Mouse (Mus musculus): Measurements from ENCODE around the gene Gm28308. TPM values are rescaled to one million over a fixed set of nuclear protein-coding genes. Genes with fewer than 3 reads are reported as not detected.

Gm28308 gene
- polyA plus RNA-seq, 1 experiment, result 2.0 TPM

DNA sequence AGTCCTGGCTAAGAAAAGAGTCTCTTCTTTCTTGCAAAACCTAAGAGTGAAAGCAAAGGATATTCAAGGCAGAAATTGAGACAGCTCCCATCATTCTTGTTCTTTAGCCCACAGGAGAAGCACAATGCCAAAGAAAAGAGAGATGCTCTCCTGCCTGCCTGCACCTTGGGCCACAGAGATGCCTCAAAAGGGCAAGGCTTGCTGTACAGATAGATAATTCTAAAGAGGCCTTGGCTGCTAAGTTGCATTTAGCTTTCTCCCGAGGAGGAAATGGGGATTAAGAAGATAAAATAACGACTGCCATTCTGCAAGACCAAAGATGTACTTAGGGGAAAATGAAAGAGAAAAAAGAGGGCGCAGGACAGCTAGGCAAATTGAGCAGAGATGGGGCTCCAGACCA, 33.8 kb upstream of the Gm28308 start:
- DNase-seq (ENCODE audit: low read depth), result no peak

DNA sequence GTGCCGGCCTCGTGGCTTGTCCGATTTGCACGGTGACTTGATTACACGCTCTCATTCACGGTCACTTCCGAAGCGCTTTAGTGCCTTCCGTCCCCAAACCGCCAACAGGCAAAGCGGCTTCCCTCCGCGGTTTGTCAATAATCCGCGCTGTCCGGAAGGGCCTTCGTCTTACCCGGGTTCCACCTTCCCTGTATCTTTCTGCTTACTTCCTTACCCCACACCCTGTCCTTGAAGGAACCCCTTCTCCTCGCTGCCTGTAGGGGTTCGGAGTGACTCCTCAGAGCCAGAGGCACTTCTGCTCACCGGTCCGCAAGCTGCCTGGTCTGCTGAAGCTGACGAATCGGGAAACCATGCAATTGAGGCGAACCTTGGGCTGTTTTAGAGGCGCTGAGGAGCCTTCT, 33.3 kb upstream of the Gm28308 start:
- no peak for DNase-seq (ENCODE audit: low read depth)

DNA sequence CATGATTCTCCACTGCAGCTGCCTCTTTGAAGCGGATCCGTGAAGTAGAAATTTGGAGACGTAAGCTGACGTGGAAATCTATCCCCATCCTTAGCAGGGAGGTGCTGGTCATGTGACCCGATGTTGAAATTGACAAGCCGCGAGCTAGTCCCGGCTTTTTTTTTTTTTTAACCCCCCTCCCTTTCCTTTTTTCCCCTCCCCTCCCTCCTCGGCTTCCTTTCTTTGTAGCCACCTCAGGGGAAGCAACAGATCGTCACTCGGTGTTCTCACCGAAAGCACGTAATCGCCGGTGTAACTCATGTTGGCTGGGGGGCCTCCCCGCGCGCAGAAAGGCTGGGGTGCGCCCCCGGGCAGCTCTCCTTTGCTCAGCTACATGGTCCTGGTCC, 32.6 kb upstream of the Gm28308 start, which contains the start of gene Hoxa11:
Gene Hoxa11 (minus strand): TSS at position 54 of the 386 bp plus-strand sequence.
- no peak for DNase-seq (ENCODE audit: low read depth)

GRCm38 (mm10) chr6:52245040-52245756, 32.1 kb upstream of the Gm28308 start:
- DNase-seq (ENCODE audit: low read depth), result no peak

DNA sequence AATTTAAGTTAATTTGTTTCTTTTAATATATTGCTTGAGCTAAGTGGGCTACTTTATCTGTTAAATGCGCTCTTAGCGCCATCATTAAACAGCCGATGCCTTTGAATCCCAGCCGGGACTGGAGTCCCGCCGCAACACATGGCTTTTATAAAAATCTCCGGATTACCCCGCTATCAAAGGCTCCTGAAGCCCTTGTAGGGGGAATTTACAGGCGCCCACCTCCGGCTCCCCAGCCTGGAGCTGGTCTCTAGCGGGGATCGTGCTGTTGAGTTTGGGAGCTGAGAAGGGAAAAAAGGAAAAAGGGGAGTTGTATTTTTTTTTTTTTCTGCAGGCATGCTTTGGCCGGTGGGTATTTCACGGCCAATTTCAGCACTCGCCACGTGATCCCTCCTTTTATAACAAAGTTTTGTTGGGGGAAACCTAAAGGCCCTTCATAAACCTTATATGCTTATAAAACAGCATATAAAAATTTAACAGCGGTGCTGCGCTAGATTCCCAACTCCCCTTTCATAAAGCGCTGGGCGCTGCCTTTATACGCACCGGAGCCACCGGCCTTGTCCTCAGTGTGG, 31.4 kb upstream of the Gm28308 start:
- no peak for DNase-seq (ENCODE audit: low read depth)

DNA sequence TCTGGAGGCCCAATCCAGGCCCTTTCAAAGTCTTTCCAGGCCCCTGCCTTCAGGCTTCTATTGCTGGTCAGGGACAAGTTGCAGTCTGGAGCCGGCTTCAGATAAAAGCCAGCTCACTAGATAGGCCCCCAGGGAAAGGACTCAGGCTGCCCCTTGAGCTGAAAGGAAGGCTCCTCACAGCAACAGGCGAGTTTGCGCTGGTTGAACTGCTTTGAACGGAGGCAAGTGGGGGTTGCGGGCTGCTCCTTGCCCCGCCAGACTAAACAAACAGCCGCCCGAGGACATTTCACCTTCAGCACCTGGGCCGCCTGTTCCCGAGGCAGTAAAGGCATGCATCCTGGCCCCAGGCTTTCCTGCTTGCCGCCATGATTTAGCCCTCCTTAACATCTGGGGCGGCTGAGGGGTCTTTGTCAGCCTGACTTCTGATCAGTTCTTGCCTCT, 30.6 kb upstream of the Gm28308 start:
- DNase-seq (ENCODE audit: low read depth), result no peak

DNA sequence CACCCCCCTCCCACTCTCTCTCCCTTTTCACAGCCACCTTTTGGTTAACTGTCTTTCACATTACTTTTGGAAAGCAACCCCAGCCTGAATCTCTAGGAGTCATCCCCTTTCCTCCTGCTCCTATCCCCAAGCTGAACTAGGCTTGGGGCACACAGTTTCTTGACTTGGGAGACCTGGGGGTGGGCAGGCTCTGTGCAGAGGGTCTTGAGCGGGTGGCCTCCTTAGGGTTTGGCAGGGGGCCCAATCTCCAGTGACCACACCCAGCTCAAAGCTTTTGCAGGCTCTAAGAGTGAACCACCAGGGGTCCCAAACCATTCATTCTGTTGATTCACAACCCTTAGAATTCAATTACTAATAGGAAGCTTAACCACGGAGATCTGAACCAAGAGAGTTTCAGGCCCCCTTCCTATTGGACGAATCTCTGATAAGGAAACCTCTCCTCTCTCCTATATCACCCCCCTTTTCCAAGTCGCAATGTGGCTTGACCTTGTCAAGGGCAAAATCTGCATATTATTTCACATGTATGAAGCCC, 29.7 kb upstream of the Gm28308 start:
- DNase-seq (ENCODE audit: low read depth), result no peak

DNA sequence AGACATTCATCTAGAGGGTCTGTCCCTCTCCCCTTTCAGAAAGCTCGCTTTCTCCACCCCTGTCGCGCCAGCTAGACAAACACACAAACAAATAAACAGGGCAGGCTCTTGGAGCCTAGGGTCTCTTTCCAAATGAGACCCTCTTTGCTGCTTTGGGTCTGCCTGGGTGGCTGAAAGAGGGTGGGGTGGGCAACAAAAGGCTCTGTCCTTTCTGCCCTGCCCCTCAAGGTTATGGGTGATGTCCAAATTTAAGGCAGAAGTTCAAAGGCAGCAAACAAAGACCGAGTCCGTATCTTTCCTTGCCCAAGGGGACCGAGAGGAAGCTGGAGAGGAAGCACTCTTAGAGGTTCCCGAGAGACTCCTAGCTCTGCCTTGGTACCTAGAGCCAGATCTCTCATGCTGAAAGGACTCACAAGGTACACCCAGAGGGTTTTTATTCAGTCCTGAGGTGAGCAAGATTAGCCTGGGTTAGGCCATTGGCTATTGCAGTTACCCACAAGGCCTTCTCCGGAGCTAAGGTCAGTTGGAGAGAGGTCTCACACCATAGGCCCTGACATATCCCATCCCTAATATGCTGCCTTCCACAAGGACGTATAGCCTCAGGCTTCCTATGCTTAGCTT, 28.0 kb upstream of the Gm28308 start:
- no peak for DNase-seq (ENCODE audit: low read depth)

GRCm38 (mm10) chr6:52240389-52241000, 27.4 kb upstream of the Gm28308 start, which contains the start of gene Hoxa10:
Gene Hoxa10, minus strand, starts transcription at chr6:52240854.
- no peak for DNase-seq (ENCODE audit: low read depth)

- DNase-seq (ENCODE audit: low read depth), result no peak
These were observed 26.7 kb upstream of the Gm28308 start for GRCm38 (mm10) chr6:52239625-52240388.

DNA sequence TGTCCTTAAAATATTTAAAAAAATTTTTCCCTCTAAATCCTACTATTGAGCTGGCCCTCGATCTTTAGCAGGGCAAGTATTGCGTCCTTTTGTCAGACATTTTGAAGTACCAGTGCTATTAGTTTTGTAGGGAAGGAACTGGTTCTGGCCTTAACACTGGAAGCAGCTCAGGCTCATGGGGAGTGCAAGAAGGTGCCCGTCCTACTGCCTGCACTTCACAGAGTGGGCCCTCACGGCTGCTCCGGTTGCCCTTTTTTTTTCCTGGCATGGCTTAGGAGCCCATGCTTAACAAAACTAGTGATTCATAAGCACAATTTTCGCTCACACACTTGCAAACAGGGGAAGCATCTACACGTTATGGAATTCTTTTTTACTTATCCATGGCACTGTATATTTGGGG, 25.8 kb upstream of the Gm28308 start:
- DNase-seq (ENCODE audit: low read depth), result no peak

DNA sequence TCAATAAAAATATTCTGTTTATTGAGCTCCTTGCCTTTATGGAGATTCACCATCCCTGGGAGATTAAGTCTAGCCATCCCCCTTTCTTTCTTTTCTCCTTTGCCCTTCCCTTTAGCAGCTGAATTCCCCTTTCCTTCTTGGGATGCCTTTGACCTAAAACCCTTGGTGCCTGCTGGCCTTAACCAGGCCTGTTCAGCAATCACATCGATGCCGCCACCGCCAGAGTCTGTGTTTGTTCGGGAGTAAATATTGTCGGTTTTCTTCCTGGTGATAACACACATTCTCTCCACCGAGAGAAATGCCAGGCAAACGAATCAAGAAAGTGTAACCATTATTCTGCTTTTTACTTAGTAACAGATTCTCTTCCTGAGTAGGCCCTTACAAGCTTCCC, 25.0 kb upstream of the Gm28308 start:
- no peak for DNase-seq (ENCODE audit: low read depth)

DNA sequence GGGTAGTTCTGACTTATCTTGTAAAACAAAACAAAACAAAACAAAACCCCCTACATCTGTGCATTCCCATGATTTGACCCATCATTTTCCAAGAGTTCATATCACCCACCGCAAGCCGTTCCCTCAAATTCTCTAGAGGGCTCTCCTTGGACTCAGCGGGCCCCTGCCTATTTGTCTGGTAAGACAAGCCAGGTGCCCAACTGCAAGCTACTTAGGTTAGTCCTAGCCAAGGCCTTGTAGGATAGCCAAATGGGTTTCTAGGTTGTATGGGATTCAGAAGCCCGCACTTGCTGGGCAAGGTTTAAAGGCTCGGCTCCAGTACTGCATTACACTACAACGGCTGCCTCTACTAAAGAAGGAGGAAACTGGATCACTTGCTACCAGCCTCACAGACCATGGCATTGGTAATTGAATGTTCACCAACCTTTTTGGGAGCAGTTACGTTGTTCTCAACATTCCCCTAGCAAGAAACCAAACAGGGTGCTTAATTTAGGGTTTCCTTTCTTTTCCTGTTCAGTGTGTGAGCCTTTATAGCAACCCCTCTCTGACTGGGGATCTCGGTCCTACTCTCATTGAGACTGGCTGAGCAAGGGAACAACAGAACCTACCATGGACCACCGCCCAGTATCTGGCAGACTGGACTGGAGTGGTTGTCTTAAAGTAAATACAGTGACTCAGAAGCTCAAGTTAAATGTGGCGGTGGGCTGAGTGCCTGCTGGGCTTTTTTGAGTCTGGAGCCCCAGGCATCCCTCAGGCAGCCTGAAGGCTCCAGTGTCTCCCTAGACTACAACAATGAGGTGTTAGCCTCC, 24.4 kb upstream of the Gm28308 start:
- no peak for DNase-seq (ENCODE audit: low read depth)

DNA sequence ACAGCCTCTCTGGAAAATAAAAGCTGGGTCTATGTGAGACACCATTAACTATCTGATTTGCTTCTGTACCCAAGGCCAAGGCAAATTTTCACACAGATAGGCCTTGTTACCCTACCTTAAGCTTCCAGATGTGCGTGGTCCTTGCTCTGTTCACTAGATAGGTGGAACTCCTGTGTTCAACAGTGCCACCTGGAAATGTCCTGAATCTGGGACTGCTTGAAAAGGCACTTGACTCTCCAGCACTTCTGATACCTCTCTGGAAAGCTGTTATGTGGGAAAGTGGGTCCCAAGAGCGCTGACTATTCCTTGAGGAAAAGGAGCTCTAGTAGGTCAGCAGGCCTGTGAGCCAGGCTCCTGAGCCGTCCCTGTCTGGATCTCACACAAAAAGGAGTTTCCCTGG, 23.7 kb upstream of the Gm28308 start:
- no peak for DNase-seq (ENCODE audit: low read depth)

- no peak for DNase-seq (ENCODE audit: low read depth)
These were observed 22.7 kb upstream of the Gm28308 start for GRCm38 (mm10) chr6:52235866-52236265.

- DNase-seq (ENCODE audit: low read depth), result no peak
These were observed 22.1 kb upstream of the Gm28308 start for GRCm38 (mm10) chr6:52235267-52235666.

- no peak for DNase-seq (ENCODE audit: low read depth)
These were observed 21.4 kb upstream of the Gm28308 start for GRCm38 (mm10) chr6:52234428-52235140.

- DNase-seq (ENCODE audit: low read depth), result no peak
These were observed 20.6 kb upstream of the Gm28308 start for GRCm38 (mm10) chr6:52233546-52234427.

DNA sequence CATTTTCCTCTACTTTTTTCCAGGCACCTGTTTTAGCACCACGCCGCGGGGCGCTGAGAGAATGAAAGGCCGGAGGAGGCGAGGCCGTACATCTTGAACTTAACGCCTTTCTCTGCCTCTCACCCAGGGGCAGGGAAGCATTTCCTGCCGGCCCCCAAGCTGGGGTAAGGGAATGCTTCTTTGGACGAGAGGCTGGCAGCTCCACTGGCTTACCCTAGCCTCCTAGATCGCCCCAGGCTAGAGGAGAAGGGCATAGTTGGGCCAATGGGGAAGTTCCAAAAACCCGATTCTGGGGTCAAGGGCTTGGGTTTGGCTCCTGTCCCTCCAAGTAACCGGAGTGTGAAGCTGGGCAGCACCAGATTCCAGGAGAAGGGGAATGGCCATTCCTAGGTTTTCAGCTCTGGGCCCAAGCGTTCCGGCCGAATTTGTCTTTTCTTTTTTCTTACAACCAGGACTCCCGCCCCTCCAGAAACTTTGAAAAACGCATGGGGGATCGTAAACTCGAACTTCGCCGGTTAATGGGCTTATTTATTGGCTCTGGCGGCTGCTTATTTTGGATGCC, 19.9 kb upstream of the Gm28308 start:
- DNase-seq (ENCODE audit: low read depth), result no peak
